Mouse (Mus musculus): ENCODE data around the gene Prdm1. TPM values are rescaled to one million over a fixed set of nuclear protein-coding genes. Genes with fewer than 3 reads are reported as not detected.

The Prdm1 gene
- polyA plus RNA-seq, 1 experiment from 2014 or later: 0.15 TPM

- Histone ChIP-seq H3K4me2 (ENCODE audit: low read depth, low read length) (no peak overlapping the region), H3K9me3 (ENCODE audit: low read length) (no peaks in the 10 kb centered on the region), H3K9ac (replicated peaks) (no peak overlapping the region), H3K4me3 (ENCODE audit: low read depth, low read length) (no peak overlapping the region), H3K4me1 (ENCODE audit: insufficient read depth) (no peaks in the 10 kb centered on the region), H3K27me3 (ENCODE audit: insufficient read depth, low read length) (no peaks in the 10 kb centered on the region), H3K36me3 (replicated peaks; ENCODE audit: insufficient read depth, low read length) (no peaks in the 10 kb centered on the region; the same call in 1 of the 2 replicates), H3K27ac (ENCODE audit: low read depth) (no peak overlapping the region)
- TF ChIP-seq EP300 (IDR thresholded peaks at IDR 0.05; ENCODE audit: low read depth) (no peak), CTCF (IDR thresholded peaks at IDR 0.05; ENCODE audit: low read depth) (no peak)
- ATAC-seq (no peak), DNase-seq (no peak)
- WGBS (ENCODE audit: insufficient replicate concordance): 80% methylated on average over 11 of the region's 11 CpGs
These were observed 88.6 kb downstream of the Prdm1 start for GRCm38 (mm10) chr10:44439732-44440131.

GRCm38 (mm10) chr10:44437614-44438013 is 90.7 kb downstream of the Prdm1 start:
- H3K4me3 ChIP-seq (ENCODE audit: low read depth, low read length): no peak overlapping the region
- H3K27me3 ChIP-seq (ENCODE audit: insufficient read depth, low read length): no peaks in the 10 kb centered on the region
- DNase-seq (no peak), ATAC-seq (no peak)
- H3K36me3 ChIP-seq (replicated peaks; ENCODE audit: insufficient read depth, low read length): no peaks in the 10 kb centered on the region; the same call in 1 of the 2 replicates
- no peaks in the 10 kb centered on the region for H3K4me1 ChIP-seq (ENCODE audit: insufficient read depth)
- 46% methylated on average over 1 of the region's 1 CpGs for WGBS (ENCODE audit: insufficient replicate concordance)
- no peak overlapping the region for H3K4me2 ChIP-seq (ENCODE audit: low read depth, low read length)
- no peak overlapping the region for H3K9ac ChIP-seq (replicated peaks)
- TF ChIP-seq CTCF (IDR thresholded peaks at IDR 0.05; ENCODE audit: low read depth) (no peak), EP300 (IDR thresholded peaks at IDR 0.05; ENCODE audit: low read depth) (no peak)
- H3K27ac ChIP-seq (ENCODE audit: low read depth): no peak overlapping the region
- H3K9me3 ChIP-seq (ENCODE audit: low read length): no peaks in the 10 kb centered on the region

GRCm38 (mm10) chr10:44435956-44436355 is 92.3 kb downstream of the Prdm1 start:
- Histone ChIP-seq H3K27me3 (ENCODE audit: insufficient read depth, low read length) (no peaks in the 10 kb centered on the region), H3K27ac (ENCODE audit: low read depth) (no peak overlapping the region), H3K4me2 (ENCODE audit: low read depth, low read length) (no peak overlapping the region), H3K9me3 (ENCODE audit: low read length) (no peaks in the 10 kb centered on the region), H3K4me3 (ENCODE audit: low read depth, low read length) (no peak overlapping the region), H3K9ac (replicated peaks) (no peak overlapping the region), H3K36me3 (replicated peaks; ENCODE audit: insufficient read depth, low read length) (no peaks in the 10 kb centered on the region), H3K4me1 (ENCODE audit: insufficient read depth) (no peaks in the 10 kb centered on the region)
- ATAC-seq (no peak), DNase-seq (no peak)
- WGBS (ENCODE audit: insufficient replicate concordance): 83% methylated on average over 4 of the region's 4 CpGs
- no peak for TF ChIP-seq EP300 (IDR thresholded peaks at IDR 0.05; ENCODE audit: low read depth)
- TF ChIP-seq CTCF (IDR thresholded peaks at IDR 0.05; ENCODE audit: low read depth): no peak

- DNase-seq (no peak), ATAC-seq (no peak)
- Histone ChIP-seq H3K9ac (replicated peaks) (no peak overlapping the region), H3K4me1 (ENCODE audit: insufficient read depth) (no peaks in the 10 kb centered on the region), H3K4me2 (ENCODE audit: low read depth, low read length) (no peak overlapping the region), H3K27me3 (ENCODE audit: insufficient read depth, low read length) (no peaks in the 10 kb centered on the region), H3K4me3 (ENCODE audit: low read depth, low read length) (no peak overlapping the region), H3K27ac (ENCODE audit: low read depth) (no peak overlapping the region), H3K9me3 (ENCODE audit: low read length) (no peaks in the 10 kb centered on the region), H3K36me3 (replicated peaks; ENCODE audit: insufficient read depth, low read length) (no peaks in the 10 kb centered on the region)
- TF ChIP-seq EP300 (IDR thresholded peaks at IDR 0.05; ENCODE audit: low read depth) (no peak), CTCF (IDR thresholded peaks at IDR 0.05; ENCODE audit: low read depth) (no peak)
- WGBS (ENCODE audit: insufficient replicate concordance): 36% methylated on average over 6 of the region's 6 CpGs
These were observed 93.6 kb downstream of the Prdm1 start for GRCm38 (mm10) chr10:44434702-44435181.

GRCm38 (mm10) chr10:44432235-44432634 is 96.1 kb downstream of the Prdm1 start:
- H3K4me3 ChIP-seq (ENCODE audit: low read depth, low read length): no peak overlapping the region
- H3K27ac ChIP-seq (ENCODE audit: low read depth): no peak overlapping the region
- no peak overlapping the region for H3K9ac ChIP-seq (replicated peaks)
- 69% methylated on average over 11 of the region's 11 CpGs for WGBS (ENCODE audit: insufficient replicate concordance)
- no peaks in the 10 kb centered on the region for H3K27me3 ChIP-seq (ENCODE audit: insufficient read depth, low read length)
- H3K4me1 ChIP-seq (ENCODE audit: insufficient read depth): no peaks in the 10 kb centered on the region
- no peaks in the 10 kb centered on the region for H3K36me3 ChIP-seq (replicated peaks; ENCODE audit: insufficient read depth, low read length)
- no peak for DNase-seq
- no peaks in the 10 kb centered on the region for H3K9me3 ChIP-seq (ENCODE audit: low read length)
- no peak for ATAC-seq
- no peak for TF ChIP-seq EP300 (IDR thresholded peaks at IDR 0.05; ENCODE audit: low read depth)
- TF ChIP-seq CTCF (IDR thresholded peaks at IDR 0.05; ENCODE audit: low read depth): no peak
- no peak overlapping the region for H3K4me2 ChIP-seq (ENCODE audit: low read depth, low read length)

- Histone ChIP-seq H3K9ac (replicated peaks) (no peak overlapping the region), H3K36me3 (replicated peaks; ENCODE audit: insufficient read depth, low read length) (no peaks in the 10 kb centered on the region), H3K4me1 (ENCODE audit: insufficient read depth) (no peaks in the 10 kb centered on the region), H3K27ac (ENCODE audit: low read depth) (no peak overlapping the region), H3K4me2 (ENCODE audit: low read depth, low read length) (no peak overlapping the region), H3K27me3 (ENCODE audit: insufficient read depth, low read length) (no peaks in the 10 kb centered on the region), H3K4me3 (ENCODE audit: low read depth, low read length) (no peak overlapping the region), H3K9me3 (ENCODE audit: low read length) (no peaks in the 10 kb centered on the region)
- TF ChIP-seq EP300 (IDR thresholded peaks at IDR 0.05; ENCODE audit: low read depth) (no peak), CTCF (IDR thresholded peaks at IDR 0.05; ENCODE audit: low read depth) (no peak)
- no peak for ATAC-seq
- WGBS (ENCODE audit: insufficient replicate concordance): 63% methylated on average over 4 of the region's 4 CpGs
- no peak for DNase-seq
These were observed 96.6 kb downstream of the Prdm1 start for GRCm38 (mm10) chr10:44431689-44432088.

Data from liver, postnatal 0 days (tissue).